Mouse (Mus musculus) spleen, adult 12 weeks (tissue): ENCODE results near the gene Flnb.

Experiments
- DNase-seq: peaks from one replicate; pipeline ENCODE4 v3.0.0; 2022; ENCODE audit warnings: low spot score

The Flnb gene

DNA sequence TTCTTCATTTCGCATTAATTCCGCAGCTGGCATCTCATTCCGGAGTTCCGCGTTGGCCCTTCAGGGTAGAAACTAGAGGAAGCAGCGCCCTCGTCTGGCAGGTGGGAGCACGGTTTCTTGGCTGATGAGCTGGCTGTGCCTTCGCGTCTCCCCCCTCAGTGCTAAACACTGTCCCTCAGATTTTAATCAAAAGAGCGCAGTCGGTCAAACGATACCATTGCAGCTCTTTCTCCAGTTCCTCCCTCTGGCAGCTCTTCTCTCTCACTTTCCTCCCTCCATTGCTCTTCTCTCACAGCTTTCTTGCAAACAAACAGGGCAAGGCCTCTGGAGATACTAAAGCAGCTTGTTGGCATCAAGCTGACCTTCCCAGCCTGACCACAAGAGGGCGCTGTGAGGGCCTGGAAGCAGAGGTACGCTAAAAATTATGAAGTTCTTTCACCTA lies 179.5 kb downstream of the Flnb start:
- DNase-seq, result peak; percentile 77

DNA sequence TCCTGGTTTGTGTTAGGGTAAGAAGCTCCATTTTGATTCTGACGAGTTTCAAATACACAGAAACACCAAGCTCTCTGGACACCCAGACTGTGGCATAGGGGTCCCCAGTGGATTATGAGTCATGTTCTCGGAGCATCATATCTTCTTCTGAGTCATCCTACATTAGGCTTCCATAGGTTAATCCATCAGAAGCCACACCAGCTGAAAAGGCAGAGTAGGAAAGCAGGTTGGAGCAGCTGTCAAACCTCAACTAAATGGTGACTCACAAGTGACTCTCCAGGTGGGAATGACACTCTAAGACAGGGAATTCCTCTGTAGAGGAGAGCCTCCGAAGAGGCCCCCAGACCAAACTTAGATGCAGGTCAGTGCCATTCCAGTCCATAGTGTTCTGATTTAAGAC lies 181.3 kb downstream of the Flnb start:
- no peak for DNase-seq

DNA sequence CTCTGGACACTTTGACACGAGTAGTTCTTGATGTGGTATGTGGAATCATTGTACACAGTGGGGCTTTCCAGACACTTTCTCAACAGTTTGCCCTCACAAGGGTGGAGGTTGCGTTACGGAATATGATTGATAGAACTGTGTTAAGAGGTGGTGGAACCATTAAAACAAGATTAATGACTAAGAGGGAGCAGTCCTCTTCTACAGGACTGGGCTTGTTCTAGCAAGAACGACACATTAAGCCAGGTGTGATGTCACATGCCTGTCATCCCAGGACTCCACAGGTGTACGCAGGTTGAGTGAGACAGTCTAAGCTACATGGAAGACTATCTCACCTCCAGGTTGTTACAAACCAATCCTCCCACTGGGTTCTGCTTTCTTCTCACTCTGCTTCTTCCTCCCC lies 181.7 kb downstream of the Flnb start:
- DNase-seq, result no peak

DNA sequence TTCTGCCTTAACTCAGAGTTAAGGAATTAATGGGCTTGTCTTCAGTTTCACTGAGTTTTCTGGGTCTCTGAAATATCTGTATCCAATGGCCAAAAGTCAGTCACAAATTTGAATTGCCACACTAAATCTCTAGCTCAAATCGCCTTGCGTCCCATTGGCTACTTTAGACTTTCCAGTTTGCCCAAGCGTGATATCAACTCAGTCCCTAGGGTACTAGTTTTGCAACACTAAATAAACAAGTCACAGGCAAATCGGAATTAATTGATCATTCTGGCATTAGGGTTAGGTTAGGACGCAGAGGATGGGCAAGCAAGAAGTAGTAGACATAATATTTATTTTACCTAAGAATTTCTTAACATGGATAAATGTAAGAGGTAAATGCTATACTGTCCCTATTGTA lies 182.5 kb downstream of the Flnb start:
- no peak for DNase-seq
